Mouse (Mus musculus): ENCODE data around the gene Camk2n2.

Camk2n2 gene

GRCm38 (mm10) chr16:20611357-20612227, 9.5 kb downstream of the Camk2n2 start, which contains the start of the genes Eef1akmt4, Gm49333 and Alg3:
Eef1akmt4 (plus strand) TSS chr16:20611593.
Gm49333 (plus strand) TSS chr16:20611610.
Alg3 (minus strand) TSS chr16:20611735.
- CTCF ChIA-PET = interaction anchor here (0.7 to 1.7 kb wide), 2 partner anchors 9 to 105 kb away, joined by 4 to 11 read pairs; partner anchors contain the start of gene Camk2n2

DNA sequence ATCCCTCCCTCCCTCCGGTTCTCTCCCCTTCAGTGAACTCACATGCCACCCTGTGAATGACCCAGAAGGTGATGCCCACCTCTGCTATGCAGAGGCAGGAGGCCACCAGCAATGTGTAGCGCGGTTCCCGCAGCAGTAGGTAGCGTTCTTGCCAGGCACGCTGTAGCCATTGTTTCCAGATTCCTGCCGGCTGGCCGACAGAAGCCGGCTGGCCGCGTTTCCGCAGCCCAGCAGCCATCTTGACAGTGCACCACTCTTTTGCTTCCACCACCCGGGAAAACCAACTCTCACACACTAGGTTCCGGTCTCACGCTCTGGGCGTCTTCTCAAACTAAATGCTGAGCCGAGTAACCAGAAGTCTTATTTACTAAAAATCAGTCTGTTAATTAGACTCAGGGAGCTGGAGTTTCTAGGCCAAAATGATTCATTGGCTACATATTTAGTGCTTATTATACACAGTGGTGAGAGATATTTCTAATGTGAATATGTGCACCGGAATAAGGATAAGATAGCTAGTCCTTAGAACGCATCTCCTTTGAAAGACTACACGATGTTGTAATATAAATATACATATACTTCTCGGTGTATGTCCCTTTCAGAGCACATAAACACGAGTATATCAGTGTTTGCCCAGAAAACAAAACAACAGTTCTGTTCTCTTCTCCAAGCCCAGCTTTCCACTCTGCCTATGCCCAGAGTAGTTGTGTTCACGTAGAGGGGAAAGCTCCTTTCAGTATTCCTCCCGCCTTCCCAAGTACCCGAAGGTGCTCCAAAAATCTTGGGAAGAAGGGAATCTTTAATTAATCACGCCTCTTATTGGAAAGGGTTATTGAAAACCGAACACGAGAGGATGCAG, 10.4 kb downstream of the Camk2n2 start:
- CTCF ChIA-PET = interaction anchor here (0.5 to 1.7 kb wide), 2 partner anchors 10 to 93 kb away, joined by 11 read pairs; partner anchors contain the start of gene Camk2n2

GRCm38 (mm10) chr16:20604705-20605104, 16.4 kb downstream of the Camk2n2 start:
- CTCF ChIA-PET = no interaction called here

DNA sequence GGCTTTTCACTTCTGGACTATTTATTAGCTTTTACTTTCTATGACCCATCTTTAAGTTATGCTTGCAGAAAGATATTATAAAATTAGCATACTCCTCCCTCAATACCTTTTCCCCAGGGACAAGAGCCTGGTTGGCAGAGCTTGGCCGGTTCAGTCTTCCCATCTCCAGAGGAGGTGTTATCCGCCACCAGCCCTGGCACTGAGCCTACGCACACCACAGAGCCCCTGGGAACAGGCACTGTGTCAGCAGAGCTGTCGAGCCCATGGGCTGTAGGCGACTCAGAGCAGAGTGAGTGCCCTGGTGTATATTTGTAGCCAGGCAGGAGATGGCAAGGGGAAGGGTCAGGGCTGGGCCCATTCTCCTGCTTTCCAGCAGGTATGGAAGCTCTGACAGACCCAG, 20.6 kb downstream of the Camk2n2 start:
- CTCF ChIA-PET = no interaction called here

DNA sequence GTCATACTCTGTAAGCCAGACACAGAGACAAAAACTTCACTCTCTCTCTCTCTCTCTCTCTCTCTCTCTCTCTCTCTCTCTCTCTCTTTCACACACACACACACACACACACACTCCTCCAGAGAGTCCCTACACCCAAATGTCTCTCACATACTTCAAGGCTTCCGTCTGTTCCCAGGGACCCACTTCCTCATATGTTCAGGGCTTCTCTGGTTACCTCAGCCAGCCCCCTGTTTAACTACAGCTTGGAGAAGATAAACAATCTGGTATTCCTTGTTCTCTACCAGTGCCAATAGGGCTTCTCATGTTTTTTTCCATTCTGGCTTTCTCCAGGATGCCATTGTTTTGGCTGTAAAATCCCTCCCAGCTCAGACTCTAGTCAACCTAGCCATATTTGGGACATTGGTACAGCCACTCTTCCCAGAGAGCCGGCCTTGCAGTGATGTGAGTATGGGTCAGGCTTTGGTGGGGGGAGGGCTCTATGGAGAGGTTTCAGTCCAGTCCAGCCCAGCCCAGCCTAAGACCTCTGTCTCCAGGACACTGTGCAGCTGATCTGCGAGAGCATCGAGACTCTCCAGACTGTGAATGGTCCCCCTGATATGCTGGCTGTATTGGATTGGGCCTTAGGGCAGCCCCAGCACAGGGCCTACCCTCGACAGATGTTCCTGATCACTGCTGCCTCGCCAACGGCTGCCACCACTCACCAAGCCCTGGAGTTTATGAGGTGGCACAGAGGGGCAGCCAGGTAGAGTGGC, 24.2 kb downstream of the Camk2n2 start:
- CTCF ChIA-PET = no interaction called here

DNA sequence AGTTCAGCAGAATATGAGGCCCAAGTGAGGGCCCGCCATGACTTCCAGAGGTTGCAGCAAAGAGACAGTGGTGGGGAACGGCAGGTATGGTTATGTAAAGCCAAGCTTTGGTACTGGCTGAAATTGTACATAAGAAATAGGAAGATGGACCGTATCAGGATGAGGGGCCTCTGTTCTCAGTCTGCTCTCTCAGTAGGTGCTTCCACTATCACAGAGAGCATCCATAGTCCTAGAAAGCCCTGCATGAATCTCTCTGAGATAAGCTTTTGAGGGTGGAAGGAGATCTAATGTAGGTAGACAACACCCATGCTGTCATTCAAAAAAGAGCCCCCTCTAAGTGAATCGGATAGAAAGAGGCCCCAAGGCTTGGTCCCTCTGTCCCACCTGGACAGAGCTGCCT, 25.4 kb downstream of the Camk2n2 start:
- CTCF ChIA-PET = no interaction called here

GRCm38 (mm10) chr16:20595060-20595673, 25.9 kb downstream of the Camk2n2 start:
- CTCF ChIA-PET = no interaction called here

DNA sequence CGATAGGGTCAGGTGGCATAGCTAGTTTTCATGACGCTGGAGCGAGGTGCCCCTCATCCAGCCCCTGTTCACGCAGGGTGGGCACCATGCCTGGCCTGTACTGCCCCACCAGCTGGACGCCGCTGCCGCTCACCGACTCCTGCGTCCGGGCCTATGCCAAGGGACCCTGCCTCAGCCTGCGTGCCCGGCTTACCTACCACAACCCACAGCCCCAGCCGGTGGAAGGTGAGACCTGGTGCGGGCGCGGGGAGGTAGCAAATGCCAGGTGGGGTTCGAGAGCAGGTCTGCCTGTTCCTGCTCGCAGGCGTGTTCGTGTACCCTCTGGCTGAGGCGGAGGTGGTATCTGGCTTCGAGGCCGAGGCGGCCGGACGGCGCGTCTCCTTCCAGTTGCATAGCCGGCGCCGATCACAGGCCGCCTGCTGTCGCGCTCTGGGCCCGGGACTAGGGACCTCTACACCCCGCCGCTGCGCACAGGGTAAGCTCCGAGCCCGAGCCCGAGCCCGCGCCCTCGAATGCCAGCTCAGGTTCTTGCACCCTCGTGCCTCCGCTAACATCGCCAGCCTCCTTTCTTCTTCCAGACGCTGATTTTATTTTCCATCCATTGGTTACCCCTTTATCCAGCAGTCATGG, 29.9 kb downstream of the Camk2n2 start:
- CTCF ChIA-PET = no interaction called here

- CTCF ChIA-PET = no interaction called here
Observed at GRCm38 (mm10) chr16:20590680-20591038, 30.4 kb downstream of the Camk2n2 start.

DNA sequence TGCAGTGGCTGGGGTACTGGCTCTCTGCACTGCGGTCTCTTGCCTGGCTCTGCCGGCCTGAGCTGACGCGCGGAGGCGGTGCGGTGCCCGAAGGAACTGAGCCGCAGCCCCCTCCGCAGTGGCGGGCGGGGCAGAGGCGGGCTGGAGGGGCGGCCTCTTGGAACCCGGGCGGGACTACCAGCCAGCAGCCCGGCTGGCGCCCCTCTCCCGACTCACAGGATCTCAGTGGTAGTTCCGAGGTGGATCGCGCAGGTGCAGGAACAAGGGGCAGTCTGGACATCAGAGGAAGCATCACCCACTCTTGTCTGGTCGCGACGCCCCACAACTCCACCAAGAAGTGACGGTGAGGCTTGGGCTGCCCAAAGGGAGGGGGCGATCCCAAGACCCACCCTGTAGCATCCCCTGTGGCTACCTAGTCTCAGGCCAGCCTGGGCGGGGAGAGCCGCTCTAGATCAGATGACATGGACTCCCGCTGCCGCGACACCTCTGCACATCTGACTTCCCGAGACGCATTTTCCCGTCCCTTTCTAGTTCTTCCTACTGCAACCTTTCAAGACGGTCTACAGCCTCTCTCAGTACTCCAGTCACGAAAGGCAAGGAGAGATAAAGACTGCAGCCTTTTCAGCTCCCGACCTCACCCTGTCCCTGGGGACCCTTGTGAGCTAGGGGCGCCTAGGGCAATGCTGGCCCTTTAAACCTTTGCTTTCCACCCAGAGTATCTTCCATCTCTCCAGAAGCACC, 31.0 kb downstream of the Camk2n2 start:
- CTCF ChIA-PET = no interaction called here

DNA sequence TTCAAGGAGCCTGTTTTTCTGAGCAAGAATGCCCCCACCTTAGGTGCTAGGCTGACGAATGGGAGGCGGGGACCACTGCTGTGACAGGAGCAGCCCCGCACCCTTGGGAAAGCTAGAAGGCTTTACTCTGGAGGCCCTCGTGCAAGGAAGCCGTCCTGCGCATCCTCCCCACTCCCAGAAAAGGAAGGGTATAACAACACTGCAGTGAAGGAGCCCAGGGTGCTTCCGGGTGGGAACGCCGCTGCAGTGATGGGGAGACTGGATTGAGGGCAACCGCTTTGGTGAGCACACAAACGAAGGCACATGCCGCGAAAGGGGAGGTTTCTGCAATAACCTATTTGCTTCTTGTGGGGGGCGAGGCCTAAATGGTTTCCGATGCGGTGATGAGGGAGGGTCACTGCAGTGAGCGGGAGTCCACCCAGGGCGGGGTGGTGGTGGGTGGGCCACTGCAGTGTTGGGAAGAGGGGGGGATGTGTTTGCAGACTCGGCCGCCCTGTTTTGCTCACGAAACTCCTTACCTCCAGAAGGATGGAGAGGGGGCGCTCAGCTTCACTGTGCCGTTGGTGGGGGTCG, 31.6 kb downstream of the Camk2n2 start, which contains the start of gene Vwa5b2:
Vwa5b2 (plus strand) TSS at position 106 of the 573 bp plus-strand sequence.
- CTCF ChIA-PET = no interaction called here

All from spleen, embryonic (tissue).